Mouse (Mus musculus) lung, adult 2 months (tissue): ENCODE measurements around the gene A230072I06Rik.

ENCODE experiments used
- CTCF ChIP-seq: fragments of 200-500 bp; IDR thresholded peaks from 2 replicates; pipeline ENCODE4 v1.5.1; 2011; ENCODE audit warnings: mild to moderate bottlenecking, low read length, control low read depth; ENCODE audit not compliant: insufficient read depth
- POLR2A ChIP-seq: fragments of 200-500 bp; IDR thresholded peaks from 2 replicates; pipeline ENCODE4 v1.6.1; 2011; ENCODE audit warnings: low read depth, mild to moderate bottlenecking, control low read depth, low read length, borderline replicate concordance; ENCODE audit errors: extremely low read depth

DNA sequence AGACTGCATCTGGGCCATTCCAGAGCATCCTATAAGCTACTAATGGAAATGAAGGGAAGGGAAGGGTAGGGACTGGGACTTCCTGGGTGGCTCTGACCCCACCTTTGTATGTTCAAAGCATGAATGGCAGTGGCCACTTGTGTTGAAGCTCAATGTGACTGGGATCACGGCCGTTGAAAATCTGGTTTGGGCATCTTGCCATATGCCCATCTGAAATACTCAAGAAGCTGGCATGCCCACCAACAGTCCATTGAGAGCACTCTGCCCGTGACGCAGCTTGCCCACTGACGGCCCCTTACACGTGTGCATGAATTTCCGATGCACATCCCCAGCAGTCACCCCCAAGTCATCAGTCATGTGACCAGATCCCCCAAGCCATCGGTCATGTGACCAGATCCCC, 13.6 kb upstream of the A230072I06Rik start:
- TF ChIP-seq POLR2A (no peak), CTCF (no peak)
